Mouse (Mus musculus) right cerebral cortex, adult 18-20 months (tissue): ENCODE data around the gene Tsnax.

ENCODE experiments used
- DNase-seq: peaks from one replicate; pipeline ENCODE4 v3.0.0; 2022; ENCODE audit warnings: mixed read lengths

The Tsnax gene

DNA sequence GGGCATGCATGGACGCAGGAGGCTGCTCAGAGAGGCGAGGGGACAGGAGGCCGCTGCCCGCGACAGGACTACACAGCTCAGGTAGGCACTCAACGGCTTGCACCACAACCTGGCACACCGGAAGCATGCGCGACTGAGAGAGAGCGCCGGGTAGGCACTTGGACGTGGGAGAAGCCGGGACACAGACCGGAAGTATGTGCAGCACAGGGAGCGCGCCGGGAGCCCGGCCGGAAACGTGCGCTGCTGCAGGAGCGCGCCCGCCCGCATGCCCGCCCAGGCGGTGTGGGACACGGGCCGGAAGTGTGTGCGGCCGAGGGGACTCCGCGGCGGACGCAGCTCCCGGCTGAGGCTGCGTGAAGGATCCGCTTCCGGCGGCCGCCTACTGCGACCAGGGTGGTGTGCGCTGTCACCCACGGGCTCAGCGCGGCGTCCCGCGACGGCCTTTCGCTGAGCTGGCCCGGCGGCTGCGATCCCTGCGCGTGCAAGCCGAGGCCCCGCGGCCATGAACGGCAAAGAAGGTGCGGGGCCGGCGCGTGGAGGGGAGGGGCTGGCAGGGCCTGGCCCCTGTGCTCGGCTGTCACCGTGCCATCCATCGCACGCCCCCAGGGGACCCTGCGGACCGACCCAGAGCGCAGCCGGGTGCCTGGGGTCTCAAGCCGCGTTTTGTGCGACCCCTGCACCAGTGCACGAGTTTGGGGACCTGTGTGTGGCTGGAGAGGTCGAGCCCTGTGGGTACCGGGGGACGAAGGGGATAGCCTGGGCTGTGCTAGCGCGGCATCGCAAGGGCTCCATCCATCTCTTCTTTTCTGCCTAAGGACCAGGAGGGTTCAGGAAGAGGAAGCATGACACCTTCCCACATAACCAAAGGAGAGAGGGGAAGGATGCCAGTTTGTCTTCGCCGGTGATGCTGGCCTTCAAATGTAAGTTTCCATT, at the start of gene Tsnax:
Gene Tsnax (plus strand): TSS at position 303 of the 933 bp plus-strand sequence.
- DNase-seq, result peak; percentile 96

DNA sequence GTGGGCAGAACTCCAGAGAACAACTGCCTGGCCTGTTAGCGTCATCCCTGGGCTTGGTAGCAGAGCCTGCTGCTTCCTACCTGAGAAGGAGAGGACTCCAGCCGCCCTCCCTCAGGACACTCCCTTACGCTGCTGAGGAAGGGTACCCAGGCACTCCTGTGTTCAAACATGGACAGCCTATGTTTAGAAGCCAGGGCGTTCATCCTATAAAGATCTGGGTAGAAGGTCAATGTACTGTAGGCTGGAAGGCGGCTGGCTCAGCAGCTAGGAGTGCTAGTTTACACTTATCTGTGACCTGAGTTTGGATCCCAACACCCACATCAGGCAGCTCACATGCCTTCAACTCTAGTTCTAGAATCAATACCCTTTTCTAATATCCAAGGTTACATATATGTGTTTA, 49.6 kb upstream of the Tsnax start:
- no peak for DNase-seq

DNA sequence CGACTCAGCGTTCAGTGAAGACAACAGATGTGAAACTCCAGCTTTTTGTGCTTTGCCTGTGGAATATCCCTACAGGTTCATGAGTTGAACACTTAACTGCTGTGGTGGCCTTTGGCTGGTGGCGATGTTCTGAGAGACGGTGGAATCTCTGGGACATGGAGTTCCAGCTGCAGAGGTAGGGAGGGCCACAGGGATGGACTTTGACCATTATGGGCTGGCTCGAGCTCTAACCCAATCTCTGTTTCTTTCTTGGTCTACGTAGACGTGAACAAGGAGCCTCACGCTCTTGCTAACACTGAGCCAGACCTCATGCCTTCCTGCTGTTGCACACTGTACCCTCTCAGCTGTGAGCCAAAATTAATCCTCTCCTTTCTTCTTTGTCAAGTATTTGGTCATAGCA, 47.8 kb upstream of the Tsnax start:
- no peak for DNase-seq

DNA sequence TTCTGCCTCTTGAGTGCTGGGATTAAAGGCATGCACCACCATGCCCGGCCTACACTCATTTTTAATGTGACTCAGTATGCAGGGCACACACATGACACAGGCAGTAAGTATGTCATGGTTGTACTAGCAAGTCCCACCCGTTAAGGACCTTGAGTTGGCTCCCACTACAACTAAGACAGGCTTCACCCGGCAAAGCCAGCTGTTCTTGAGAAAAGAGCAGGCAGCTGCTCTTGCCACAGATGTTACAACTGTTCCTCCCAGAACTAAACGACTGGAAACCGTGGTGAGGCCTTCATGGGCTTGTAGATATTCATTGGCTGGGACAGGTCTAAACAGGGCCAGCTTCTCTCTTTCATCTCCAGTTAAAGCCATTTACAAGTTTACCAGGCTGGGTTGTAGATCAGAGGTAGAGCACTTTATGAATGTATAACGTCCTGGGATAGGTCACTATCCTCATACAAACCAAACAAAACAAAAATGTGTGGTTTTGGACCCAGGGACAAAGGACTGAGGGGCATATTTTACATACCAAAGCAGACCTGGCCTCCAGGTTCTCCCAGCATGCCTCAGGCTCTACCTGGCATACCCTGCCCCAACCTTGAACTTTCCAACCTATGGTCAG, 42.4 kb upstream of the Tsnax start:
- DNase-seq, result no peak

DNA sequence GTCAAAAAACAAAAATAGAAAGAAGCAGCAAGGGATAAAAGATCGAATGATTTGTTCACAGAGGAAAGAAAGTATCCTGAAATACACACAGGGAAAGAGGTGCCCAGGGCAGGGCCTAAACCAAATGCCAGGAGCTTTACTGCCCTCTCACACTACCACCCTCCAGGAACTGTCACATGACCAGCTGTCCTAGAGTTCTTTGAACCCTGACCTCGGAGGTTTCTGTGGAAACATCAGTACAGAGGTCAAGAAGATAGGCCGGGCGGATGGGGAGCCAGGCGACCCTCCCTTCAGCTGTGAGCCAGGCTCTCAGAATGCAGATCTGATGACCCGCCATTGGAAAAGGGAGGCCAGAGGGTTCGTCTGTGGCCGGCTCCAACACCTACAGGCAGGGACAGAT, 39.6 kb upstream of the Tsnax start:
- DNase-seq, result no peak

DNA sequence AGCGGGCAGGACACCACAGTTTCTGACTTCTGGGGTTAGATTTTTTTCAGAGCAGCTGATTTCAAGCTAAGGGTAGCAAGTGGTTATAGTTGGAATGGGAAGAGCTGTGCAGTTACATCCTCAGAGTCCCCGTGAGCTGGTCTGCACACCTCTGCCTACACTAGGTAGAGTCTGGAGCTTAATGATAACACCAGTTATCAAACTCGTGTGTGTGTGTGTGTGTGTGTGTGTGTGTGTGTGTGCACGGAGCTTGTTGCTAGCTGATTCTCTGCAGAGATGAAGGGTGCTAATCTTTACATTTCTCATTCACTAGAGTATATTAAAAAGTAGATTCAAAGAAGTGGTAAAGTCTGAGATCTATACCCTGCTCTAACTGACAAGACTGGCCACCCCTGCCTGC, 38.5 kb upstream of the Tsnax start:
- no peak for DNase-seq

DNA sequence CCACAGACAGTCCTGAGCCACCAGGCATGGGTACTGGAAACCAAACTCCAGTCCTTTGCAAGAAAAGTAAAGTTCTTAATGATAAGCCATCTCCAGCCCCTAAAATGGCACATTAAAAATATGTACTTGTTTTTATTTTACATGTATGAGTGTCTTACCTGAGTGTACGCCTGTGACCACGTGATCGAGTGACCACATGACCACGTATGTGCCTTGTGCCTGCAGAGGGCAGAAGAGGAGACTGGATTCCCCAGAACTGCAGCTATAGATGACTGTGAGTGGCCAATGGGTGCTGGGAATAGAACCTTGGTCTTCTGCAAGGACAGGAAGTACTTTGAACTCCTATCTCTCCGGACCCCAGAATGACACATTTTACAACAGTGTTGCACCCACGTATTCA, 36.6 kb upstream of the Tsnax start:
- no peak for DNase-seq

DNA sequence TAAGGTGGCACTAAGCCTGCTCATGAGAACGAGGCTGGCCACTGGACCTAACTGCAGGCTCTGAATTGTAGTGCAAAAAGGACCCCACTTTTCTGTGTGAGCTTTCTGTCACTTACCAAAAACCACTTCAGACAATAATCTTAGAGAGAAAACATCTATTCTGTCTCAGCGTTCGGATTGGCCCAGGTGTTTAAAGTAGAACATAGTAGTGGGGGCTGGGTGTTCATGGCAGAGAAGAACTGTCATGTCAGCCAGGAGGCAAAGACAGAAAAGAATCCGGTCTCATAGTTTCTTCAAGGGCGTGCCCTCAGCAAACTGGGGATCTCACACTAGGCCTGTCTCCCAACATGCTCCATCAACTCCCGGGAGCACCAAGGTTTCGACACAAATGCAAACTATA, 34.8 kb upstream of the Tsnax start:
- DNase-seq, result no peak

DNA sequence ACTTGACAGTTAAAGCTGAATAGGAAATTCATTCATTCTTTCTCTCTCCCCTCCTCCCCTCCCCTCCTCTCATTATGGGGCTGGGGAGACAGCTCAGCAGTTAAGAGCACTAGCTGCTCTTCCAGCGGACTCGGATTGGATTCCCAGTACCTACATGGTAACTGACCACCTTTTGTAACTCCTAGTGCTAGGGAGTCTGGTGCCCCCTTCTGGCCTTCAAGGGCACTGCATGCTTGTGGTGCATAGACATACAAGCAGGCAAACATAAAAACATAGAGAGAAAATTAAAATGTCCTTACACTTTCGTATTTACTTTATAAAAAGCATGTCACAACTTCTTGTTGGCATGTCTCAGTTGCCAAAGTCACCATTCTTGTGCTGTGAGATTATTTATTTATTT, 32.8 kb upstream of the Tsnax start:
- no peak for DNase-seq

DNA sequence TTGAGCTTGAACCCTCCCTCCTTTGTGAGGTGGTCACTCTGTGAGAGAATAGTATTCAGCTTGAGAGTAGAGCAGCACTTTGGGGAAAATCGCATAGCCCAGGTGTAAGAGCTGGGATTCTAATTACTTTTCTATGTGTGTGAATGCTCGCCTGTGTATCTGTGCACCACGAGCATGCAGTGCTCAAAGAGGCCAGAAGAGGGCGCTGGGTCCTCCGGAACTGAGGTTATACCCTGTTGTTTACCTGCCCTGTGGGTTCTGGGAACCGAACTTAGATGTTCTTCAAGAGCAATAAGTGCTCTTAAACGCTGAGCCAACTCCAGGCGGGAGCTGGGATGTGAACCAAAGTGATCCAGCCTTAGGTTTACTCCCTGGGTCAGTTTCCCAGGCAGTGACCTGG, 32.0 kb upstream of the Tsnax start:
- DNase-seq, result no peak

DNA sequence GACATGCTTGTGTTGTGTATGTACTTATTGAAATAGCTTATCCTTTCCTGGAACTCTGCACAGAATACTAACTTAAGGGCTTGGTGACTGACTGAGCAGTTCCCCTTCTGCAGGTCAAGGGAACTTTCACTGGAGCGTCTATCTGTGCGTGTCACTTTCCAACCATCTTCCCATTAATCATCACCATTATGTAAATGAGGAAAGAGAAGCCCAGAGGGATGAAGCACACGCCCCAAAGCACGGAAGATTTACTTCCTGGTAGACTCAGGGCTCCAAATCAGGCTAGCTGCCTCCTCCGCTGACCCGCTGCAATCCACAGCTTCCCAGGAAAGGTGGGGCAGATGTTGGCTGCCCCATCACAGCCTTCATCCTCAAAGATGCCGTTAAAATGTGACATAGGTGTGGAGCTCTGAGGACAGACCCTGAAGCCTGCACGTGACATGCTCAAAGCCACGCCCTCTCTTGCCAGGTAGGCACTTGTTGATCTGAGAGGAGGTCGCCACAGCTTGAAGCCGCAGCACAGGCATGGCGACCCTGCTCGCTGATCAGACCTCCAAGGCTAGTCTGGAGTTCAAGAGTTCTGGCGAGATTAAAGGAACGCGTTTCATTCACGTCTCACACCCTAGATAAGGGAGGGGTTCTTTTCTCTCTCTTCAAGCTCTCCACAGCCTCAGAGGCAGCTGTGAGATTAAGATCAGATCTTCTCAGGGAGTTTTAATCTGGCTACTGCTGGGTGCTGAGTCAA, 21.7 kb upstream of the Tsnax start:
- DNase-seq, result no peak

DNA sequence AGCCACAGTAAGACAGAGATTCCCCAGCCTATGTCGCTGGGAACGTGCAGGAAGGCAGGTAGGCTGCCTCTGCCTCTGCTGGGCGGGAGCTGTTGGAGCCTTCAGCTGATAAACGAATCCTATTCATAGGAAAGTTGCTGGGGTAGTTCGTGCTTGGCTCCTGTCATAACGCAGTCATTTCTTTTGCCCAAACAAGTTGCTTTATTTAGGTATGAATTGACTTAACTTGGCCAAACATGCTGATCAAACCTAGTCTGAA, 21.2 kb upstream of the Tsnax start:
- DNase-seq, result no peak

DNA sequence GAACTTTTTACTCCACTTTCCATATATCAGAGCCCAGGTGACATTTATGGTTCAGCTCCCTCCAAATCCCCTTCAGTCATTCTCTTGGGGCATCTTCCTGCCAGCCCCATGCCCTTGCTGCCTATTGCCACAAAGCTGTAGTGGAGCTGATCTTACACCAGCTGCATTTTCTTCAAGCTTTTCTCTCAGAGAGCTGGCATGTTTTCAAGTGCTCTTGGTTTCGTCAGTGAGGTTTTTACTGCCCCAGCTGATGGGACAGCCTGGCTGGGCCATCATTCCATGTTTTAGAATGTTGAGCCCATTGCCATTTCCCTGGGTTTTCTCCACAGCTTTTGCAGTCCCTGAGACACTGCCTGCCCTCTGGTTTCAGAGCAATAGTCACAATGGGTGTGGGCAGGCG, 17.0 kb upstream of the Tsnax start:
- DNase-seq, result peak; percentile 6

DNA sequence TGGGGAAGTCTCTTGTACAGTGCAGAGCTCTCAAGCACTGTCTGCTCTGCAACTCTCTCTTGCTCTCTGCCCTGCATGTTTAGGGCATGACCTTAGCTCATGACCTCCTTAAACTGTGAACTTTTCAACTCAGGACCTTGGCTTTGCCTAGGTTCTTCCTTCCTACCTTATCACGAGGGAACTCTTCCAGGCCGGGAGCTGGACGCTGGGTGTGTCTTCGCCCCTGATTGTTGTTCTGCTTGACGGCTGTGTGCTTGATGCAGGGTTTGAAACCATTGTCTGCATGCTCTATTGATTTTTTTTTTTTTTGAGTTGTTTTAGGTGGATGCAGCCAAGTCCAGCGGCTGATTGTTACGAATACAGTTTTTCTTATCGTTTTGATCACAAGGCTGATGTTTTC, 11.3 kb downstream of the Tsnax start:
- DNase-seq, result no peak

DNA sequence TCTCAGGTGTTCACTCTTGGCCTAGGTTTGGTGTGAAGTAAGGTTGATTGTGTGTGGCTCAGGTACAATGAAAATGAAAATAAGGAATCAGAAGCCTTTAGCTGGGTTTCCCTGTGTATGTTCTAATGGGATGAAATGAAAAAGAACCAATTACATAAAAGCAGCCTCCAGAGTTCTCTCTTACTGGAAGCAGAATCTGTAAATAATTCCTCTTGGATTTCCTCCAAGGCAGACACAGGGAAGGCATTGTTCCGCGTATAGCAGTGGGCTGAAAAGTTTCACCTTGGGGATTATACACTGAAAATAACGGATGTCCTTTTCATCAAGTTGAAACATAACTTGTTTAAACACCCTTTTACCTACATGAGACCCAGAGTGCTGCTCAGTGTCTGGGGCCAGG, 14.4 kb downstream of the Tsnax start:
- DNase-seq, result no peak

DNA sequence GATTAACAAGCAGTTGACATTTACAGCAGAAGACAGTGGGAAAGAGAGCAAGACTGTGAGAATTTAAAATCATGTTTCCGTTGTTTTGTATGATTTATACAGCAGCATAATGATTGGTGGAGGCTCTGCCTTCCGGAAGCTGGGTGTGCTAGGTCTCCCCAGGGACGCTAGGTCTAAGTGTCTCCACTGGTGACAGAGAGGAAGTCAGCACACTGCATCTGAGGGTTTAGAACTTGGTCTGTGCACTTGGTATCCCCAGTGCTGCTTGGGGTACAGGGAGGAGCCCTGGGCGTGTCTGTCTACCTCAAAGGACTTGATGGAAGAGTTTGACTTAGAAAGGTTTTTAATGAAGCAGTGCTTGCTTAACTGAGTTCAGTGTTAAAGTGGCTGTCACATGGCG, 16.0 kb downstream of the Tsnax start:
- DNase-seq, result no peak

DNA sequence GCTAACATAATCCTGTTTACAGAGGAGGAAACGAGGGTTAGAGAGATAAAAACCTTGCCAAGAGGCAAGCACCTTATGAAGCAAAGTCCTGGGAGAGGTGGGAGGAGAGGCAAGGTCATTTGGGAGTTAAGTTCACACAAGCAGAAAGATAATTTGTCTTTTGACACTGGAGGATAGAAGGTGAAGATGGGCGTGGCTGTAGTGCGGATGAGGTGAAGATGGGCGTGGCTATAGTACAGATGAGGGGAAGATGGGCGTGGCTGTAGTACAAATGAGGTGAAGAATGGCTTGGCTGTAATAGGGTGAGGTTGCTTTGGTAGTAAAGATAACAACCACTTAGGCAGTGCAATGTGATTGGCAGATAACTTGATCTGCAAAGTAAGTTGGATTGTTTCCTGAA, 18.5 kb downstream of the Tsnax start:
- no peak for DNase-seq

DNA sequence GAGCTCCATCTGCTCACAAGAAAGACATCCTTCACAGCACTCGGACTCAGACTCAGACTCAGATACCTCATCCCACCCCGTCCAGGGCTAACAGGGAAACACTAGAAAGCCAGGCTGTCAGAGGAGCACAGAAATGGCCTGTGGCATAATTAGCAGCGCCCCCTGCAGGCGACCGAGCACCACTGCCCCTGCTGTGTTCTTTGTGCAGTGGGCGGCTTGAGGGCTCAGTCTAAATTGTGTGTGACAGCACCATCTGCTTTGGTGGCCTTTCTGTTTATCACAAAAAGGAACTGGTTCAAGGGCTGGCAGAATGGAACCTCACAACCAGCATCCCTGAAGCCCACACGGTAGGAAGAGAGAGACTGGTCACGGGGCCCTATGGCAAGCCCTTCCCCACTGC, 21.9 kb downstream of the Tsnax start:
- peak; percentile 70 for DNase-seq

DNA sequence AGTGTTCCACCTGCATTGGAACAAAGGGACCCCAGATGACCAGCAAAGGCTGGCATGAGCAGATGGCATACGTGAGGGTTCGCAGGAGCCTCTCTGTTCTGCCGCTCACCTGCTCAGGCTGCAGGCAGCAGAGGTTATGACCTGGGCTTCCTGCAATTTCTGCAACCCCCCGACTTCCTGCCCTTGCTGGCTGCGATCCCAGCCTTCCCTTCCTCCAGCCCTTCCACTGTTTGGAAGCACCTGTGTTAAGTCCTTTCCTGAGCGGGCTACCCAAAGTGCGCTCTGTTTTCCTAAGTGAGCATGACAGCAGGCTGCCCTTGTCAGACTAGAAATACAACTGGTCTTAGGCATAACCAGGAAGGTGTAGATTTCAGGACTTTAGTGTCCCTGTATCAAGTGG, 24.3 kb downstream of the Tsnax start:
- no peak for DNase-seq

DNA sequence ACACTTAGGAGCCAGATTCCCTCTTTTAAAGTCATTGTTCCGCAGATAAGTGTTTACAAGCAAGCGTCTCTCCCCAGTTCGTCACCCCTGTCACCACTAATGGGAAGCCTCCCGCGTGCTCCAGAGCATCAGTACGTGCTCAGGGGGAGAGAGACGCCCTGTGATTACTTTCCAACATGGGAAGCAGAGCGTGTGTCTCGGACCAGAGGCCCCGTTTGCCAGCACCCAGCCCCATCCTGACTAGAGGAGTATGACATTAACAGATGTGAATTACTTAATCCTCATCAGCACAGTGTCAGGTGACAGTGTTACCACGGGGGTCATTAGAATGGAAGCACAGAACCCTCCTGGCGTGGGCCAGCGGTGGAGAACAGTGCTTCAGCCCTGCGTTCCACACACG, 25.9 kb downstream of the Tsnax start:
- no peak for DNase-seq

DNA sequence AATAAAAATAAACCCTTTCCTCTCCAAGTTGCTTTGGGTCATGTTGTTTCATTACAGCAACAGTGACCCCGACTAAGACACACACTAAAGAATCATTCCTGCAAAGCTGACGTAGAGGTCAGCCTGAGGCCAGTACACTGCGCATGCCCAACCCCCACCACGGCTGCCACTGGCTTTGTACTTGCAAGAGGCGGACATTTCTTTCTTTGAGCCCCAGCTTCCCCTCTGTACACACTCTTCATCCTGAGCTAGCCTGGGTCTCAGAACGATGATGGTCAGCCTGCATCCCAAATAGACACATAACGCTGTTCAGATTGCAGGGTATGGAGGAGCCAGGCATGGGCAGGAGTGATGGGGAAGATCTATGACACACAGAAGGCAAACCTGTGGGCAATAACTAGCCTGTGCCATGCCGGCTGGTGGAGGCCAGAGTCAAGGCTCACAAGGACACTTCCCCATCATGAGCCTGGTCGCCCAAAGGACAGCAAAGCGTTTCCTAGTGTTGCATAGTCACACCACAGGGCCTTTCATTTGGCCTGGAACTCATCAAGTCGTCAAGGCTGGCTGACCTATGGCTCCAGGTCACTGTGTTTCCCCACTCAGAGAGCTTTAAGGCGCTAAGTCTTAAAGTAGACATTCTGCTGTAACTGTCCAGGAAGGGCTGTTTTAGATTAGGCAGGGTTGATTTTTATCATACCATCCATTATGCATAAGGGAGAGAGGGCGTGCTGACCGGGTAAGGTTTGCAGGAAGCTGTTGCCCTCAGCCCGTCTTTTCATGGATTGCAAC, 28.0 kb downstream of the Tsnax start:
- DNase-seq, result no peak

DNA sequence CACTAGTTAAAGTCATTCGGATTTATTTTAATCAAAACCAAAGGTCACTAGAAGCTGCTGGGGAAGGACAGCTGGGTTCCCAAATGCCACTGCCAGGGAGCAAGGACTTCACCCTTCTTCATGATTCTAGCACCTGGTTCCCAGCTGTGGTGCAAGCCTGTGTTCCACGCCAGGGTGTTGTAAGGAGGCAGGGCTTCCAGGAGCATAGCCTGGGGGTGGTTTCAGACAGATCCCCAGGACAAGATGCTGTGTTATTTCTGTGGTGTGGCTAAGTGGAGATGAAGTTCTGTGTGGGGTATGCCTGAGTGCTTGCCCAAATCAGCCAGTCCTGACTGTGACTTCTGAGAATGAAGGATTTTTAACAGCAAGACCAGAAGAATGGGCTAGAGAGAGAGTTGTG, 28.7 kb downstream of the Tsnax start:
- peak; percentile 30 for DNase-seq

DNA sequence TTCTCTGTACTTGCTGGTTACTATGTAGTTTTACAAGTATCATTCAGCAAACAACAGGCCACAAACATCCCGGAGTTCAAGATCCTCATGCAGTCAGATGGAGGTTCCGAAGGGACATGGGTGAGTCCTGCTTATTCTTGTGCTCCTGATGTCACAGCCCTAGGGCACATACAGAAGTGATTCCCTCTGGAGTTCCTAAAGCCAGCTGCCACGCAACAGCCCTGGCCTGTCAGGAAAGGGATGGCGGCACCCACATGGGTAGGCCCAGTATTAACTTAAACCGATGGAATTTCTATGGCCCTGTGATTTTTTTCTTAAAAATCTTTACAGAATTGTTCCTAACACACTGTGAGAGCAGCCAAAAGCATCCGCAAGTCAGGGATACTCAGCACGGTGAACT, 30.6 kb downstream of the Tsnax start:
- DNase-seq, result no peak
